Mouse (Mus musculus) MEL (cell line): ENCODE measurements around the gene Scamp2. TPM values are rescaled to one million over a fixed set of nuclear protein-coding genes. Genes with fewer than 3 reads are reported as not detected.

Experiments
- DNase-seq: peaks from one replicate; pipeline ENCODE4 v3.0.0; 2011; ENCODE audit warnings: low read depth, low spot score
- H3K27ac ChIP-seq: 2 replicates; pipeline ENCODE4 v1.5.1; 2012; ENCODE audit warnings: low read depth, mild to moderate bottlenecking, control low read depth, low read length, moderate library complexity; ENCODE audit not compliant: control insufficient read depth
- H3K27me3 ChIP-seq, 2 experiments: fragments of 150-350 bp in 1 of 2; sonication (generic) in 1 of 2; 2 replicates each; pipeline ENCODE4 v1.6.1; 2012; ENCODE audit warnings: low read length in 2 of 2, mild to moderate bottlenecking in 2 of 2, improper control_type of control experiment in 1 of 2, moderate library complexity in 1 of 2; ENCODE audit not compliant: insufficient read depth in 2 of 2, control insufficient read depth in 1 of 2
- H3K36me3 ChIP-seq, 2 experiments: 2 replicates each; pipeline ENCODE4 v1.6.1; 2012 to 2014; ENCODE audit warnings: low read length in 2 of 2, improper control_type of control experiment in 1 of 2, inconsistent platforms in 1 of 2, mild to moderate bottlenecking in 1 of 2; ENCODE audit not compliant: insufficient read depth in 2 of 2, control insufficient read depth in 1 of 2
- H3K4me1 ChIP-seq, 2 experiments: fragments of 150-350 bp in 1 of 2; sonication (generic) in 1 of 2; 2 replicates each; pipeline ENCODE4 v1.6.1; 2012; ENCODE audit warnings: low read length in 2 of 2, improper control_type of control experiment in 1 of 2, mild to moderate bottlenecking in 1 of 2; ENCODE audit not compliant: insufficient read depth in 2 of 2, control insufficient read depth in 1 of 2
- H3K4me3 ChIP-seq, 2 experiments: fragments of 150-350 bp in 1 of 2; sonication (generic) in 1 of 2; 2 replicates each; pipeline ENCODE4 v1.5.1; 2012; ENCODE audit warnings: low read depth in 2 of 2, low read length in 2 of 2, mild to moderate bottlenecking in 2 of 2, moderate library complexity in 2 of 2, control low read depth in 1 of 2, improper control_type of control experiment in 1 of 2; ENCODE audit not compliant: control insufficient read depth in 1 of 2, insufficient read depth in 1 of 2
- H3K79me2 ChIP-seq: 2 replicates; pipeline ENCODE4 v1.6.1; 2012; ENCODE audit warnings: mild to moderate bottlenecking, low read length, moderate library complexity; ENCODE audit not compliant: control insufficient read depth, poor library complexity, insufficient read depth
- H3K9ac ChIP-seq: 2 replicates; pipeline ENCODE4 v1.6.1; 2012; ENCODE audit warnings: low read depth, mild to moderate bottlenecking, control low read depth, low read length, moderate library complexity; ENCODE audit not compliant: control insufficient read depth, poor library complexity, severe bottlenecking
- H3K9me3 ChIP-seq: fragments of 150-350 bp; sonication (generic); replicated peaks from 2 replicates; pipeline ENCODE4 v1.6.1; 2012; ENCODE audit warnings: mild to moderate bottlenecking, low read length, improper control_type of control experiment, moderate library complexity; ENCODE audit not compliant: insufficient read depth
- BHLHE40 ChIP-seq: IDR thresholded peaks from 2 replicates; pipeline ENCODE4 v1.6.1; 2012; ENCODE audit warnings: low read depth, mild to moderate bottlenecking, inconsistent platforms, low read length, improper control_type of control experiment, borderline replicate concordance
- CTCF ChIP-seq, 3 experiments: IDR thresholded peaks in 2 of 3; conservative IDR thresholded peaks in 1 of 3; 2 replicates each; pipeline ENCODE4 v1.5.1; 2011 to 2012; ENCODE audit warnings: low read length in 3 of 3, low read depth in 2 of 3, mild to moderate bottlenecking in 2 of 3, improper control_type of control experiment in 1 of 3, inconsistent platforms in 1 of 3, mixed read lengths in 1 of 3, moderate library complexity in 1 of 3; ENCODE audit not compliant: control insufficient read depth in 1 of 3, insufficient read depth in 1 of 3, poor library complexity in 1 of 3, severe bottlenecking in 1 of 3
- ETS1 ChIP-seq: IDR thresholded peaks from 2 replicates; pipeline ENCODE4 v1.6.1; 2012; ENCODE audit warnings: low read depth, mild to moderate bottlenecking, inconsistent platforms, low read length, improper control_type of control experiment, moderate library complexity
- GATA1 ChIP-seq: IDR thresholded peaks from 2 replicates; pipeline ENCODE4 v1.6.1; 2011; ENCODE audit warnings: low read depth, low read length, improper control_type of control experiment
- MEF2A ChIP-seq: IDR thresholded peaks from 2 replicates; pipeline ENCODE4 v1.6.1; 2014; ENCODE audit warnings: low read depth, mild to moderate bottlenecking, inconsistent platforms, low read length, improper control_type of control experiment; ENCODE audit not compliant: poor library complexity, insufficient replicate concordance, severe bottlenecking; ENCODE audit errors: extremely low read depth
- MXI1 ChIP-seq: IDR thresholded peaks from 2 replicates; pipeline ENCODE4 v1.6.1; 2011; ENCODE audit warnings: mild to moderate bottlenecking, low read depth, low read length, improper control_type of control experiment
- RAD21 ChIP-seq: IDR thresholded peaks from 2 replicates; pipeline ENCODE4 v1.6.1; 2011; ENCODE audit warnings: mild to moderate bottlenecking, low read depth, low read length, improper control_type of control experiment
- SMC3 ChIP-seq: IDR thresholded peaks from 2 replicates; pipeline ENCODE4 v1.6.1; 2011; ENCODE audit warnings: low read depth, low read length, improper control_type of control experiment
- TCF12 ChIP-seq: IDR thresholded peaks from 2 replicates; pipeline ENCODE4 v1.6.1; 2014; ENCODE audit warnings: low read depth, mild to moderate bottlenecking, inconsistent platforms, low read length, improper control_type of control experiment, moderate library complexity
- UBTF ChIP-seq: IDR thresholded peaks from 2 replicates; pipeline ENCODE4 v1.6.1; 2012; ENCODE audit warnings: low read depth, mild to moderate bottlenecking, inconsistent platforms, low read length, improper control_type of control experiment, moderate library complexity, borderline replicate concordance; ENCODE audit not compliant: insufficient read depth
- USF2 ChIP-seq, 2 experiments: IDR thresholded peaks; 2 replicates each; pipeline ENCODE4 v1.6.1; 2011 to 2012; ENCODE audit warnings: improper control_type of control experiment in 2 of 2, low read length in 2 of 2, borderline replicate concordance in 1 of 2, inconsistent platforms in 1 of 2, low read depth in 1 of 2, mild to moderate bottlenecking in 1 of 2; ENCODE audit not compliant: insufficient read depth in 1 of 2
- ZKSCAN1 ChIP-seq: IDR thresholded peaks from 2 replicates; pipeline ENCODE4 v1.6.1; 2012; ENCODE audit warnings: low read depth, mild to moderate bottlenecking, inconsistent platforms, low read length, improper control_type of control experiment, moderate library complexity
- ZMIZ1 ChIP-seq: IDR thresholded peaks from 2 replicates; pipeline ENCODE4 v1.6.1; 2012; ENCODE audit warnings: low read depth, mild to moderate bottlenecking, inconsistent platforms, low read length, improper control_type of control experiment, moderate library complexity
- polyA plus RNA-seq, 2 experiments: library from polyadenylated mRNA; stranded (reverse) in 1 of 2; unstranded in 1 of 2; fragments of >175 nt in 1 of 2; fragments of >200 nt in 1 of 2; gene quantifications; 2 replicates each; pipeline versions ENCODE4 v1.2.1 to v1.2.4; 2012; ENCODE audit warnings: low replicate concordance in 2 of 2, low read depth in 1 of 2; ENCODE audit not compliant: insufficient read length in 2 of 2, insufficient read depth in 1 of 2, missing spikeins in 1 of 2
- total RNA-seq: library from RNA; depleted of rRNA; stranded (reverse); fragments of 300-350 nt; gene quantifications from 2 replicates; pipeline ENCODE4 v1.2.3, GENCODE M21; 2012

The Scamp2 gene
- total and polyA plus RNA-seq, 3 experiments: 35.4 to 51.4 TPM; not detected in 1

DNA sequence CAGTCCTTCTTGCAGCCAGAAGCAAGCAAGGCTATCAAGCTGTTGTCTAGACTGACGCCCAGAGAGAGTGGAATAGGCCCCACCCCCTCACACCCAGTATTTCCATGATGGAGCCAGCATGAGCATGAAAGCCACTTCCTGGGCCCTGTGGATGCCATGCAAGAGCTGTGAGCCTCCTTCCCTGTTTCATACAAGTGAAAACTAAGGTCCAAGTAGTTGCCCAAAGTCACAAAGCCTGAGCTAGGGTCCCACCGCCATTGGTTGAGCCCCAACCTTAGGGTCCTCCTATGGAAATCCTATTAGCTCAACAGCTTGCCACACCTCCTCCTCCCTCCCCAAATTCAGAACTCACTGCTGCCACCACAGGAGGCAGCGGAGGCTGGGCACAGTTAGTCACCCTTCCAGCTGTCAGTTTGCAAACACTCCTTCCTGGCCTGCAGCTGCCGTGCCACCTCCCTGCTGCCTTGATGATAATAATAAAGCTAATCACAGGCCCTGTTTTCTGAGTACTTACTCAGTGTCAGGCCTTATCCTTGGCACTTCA is 72.8 kb downstream of the Scamp2 start:
- TF ChIP-seq CTCF (IDR thresholded peaks at IDR 0.05 in 2 of 3, conservative IDR thresholded peaks at IDR 0.05 in 1 of 3; ENCODE audit: control insufficient read depth in 1 of 3, insufficient read depth in 1 of 3, low read depth in 2 of 3, low read length in 3 of 3, poor library complexity in 1 of 3, severe bottlenecking in 1 of 3): peak in 2 of 3 experiments; percentile 4 to 17; a peak in 1 of 6 replicates
- no peak for TF ChIP-seq SMC3
- 0 out of 2 replicates have a peak, but pooled peaks have one; percentile 35 for TF ChIP-seq MXI1
- Histone ChIP-seq H3K4me1 (peaks cover 5 to 20% of the 10 kb centered on the region in 2 experiments; a peak in 3 of 4 replicates), H3K27ac (no peak overlapping the region), H3K9me3 (no peaks in the 10 kb centered on the region), H3K27me3 (no peaks in the 10 kb centered on the region), H3K36me3 (peaks cover 19% of the 10 kb centered on the region in 2 experiments), H3K9ac (no peak overlapping the region), H3K4me3 (no peak overlapping the region), H3K79me2 (peaks cover 61% of the 10 kb centered on the region)
- DNase-seq: no peak

DNA sequence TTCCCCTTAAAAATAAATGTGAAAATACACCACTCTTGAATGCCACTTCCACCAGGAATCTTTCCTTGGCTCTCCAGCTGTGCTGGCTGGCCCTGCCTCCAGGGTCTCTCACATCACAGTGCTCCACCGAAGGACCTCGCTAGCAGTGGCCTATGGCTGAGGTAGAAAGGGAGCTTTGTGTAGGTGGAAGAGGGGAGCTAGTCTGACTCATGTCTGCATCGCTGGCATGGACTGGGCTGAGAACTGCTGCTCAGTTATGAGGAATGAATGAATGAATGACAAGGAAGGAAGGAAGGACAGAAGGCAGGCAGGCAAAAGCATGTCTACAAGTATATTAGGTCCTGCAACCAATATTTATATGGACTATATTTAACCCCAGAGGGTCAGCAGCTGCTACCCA is 76.5 kb downstream of the Scamp2 start:
- no peak overlapping the region for H3K9ac ChIP-seq
- H3K4me3 ChIP-seq: no peak overlapping the region
- DNase-seq: no peak
- peaks cover 22 to 54% of the 10 kb centered on the region in 2 experiments for H3K4me1 ChIP-seq
- H3K36me3 ChIP-seq: peaks cover 12 to 49% of the 10 kb centered on the region in 2 experiments
- no peak overlapping the region for H3K27ac ChIP-seq
- H3K27me3 ChIP-seq: no peaks in the 10 kb centered on the region
- TF ChIP-seq RAD21 (no peak), USF2 (IDR thresholded peaks at IDR 0.05; ENCODE audit: borderline replicate concordance in 1 of 2, insufficient read depth in 1 of 2, low read depth in 1 of 2, low read length in 2 of 2) (no peak), ZKSCAN1 (no peak), TCF12 (no peak), BHLHE40 (no peak), CTCF (IDR thresholded peaks at IDR 0.05 in 2 of 3, conservative IDR thresholded peaks at IDR 0.05 in 1 of 3; ENCODE audit: control insufficient read depth in 1 of 3, insufficient read depth in 1 of 3, low read depth in 2 of 3, low read length in 3 of 3, poor library complexity in 1 of 3, severe bottlenecking in 1 of 3) (no peak), SMC3 (no peak), ZMIZ1 (no peak), GATA1 (no peak), ETS1 (no peak)
- peaks cover 92% of the 10 kb centered on the region for H3K79me2 ChIP-seq
- H3K9me3 ChIP-seq: no peaks in the 10 kb centered on the region

DNA sequence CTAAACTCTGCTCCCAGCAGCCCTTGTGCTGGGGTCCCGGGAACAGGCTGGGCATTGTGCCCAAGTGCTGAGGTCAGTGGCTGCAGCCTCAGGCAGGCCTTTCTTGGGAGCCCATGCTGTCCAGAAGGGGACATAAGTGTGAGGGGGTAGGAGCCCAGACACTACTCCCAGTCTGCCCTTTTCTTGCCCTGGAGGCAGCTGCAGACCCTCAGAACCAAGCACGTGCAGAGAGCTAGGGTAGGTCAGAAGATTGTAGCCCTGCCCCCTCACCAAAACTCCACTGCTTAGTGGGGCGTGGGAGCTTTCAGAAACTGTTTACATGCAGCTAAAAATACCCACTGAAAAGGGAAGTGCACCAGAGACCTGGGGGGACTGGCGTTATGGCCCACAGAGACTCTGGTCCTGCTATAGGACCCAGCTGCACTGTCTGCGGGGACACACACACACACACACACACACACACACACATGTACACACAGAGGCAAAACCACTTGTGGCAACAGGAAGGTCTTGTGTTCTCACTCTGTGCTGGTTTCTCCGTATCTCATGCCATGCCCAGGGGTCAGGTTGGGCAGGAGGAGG is 77.1 kb downstream of the Scamp2 start:
- Histone ChIP-seq H3K36me3 (peaks cover 12 to 54% of the 10 kb centered on the region in 2 experiments), H3K9me3 (no peaks in the 10 kb centered on the region), H3K4me1 (peaks cover 25 to 59% of the 10 kb centered on the region in 2 experiments), H3K27me3 (no peaks in the 10 kb centered on the region), H3K27ac (no peak overlapping the region; the same call in 1 of the 2 replicates), H3K4me3 (no peak overlapping the region), H3K9ac (no peak overlapping the region), H3K79me2 (peaks cover 98% of the 10 kb centered on the region)
- DNase-seq: peak; percentile 49
- TF ChIP-seq MEF2A: peak; percentile 90
- TF ChIP-seq ETS1: peak; percentile 55; the same call in 1 of the 2 replicates
- TF ChIP-seq TCF12: 0 out of 2 replicates have a peak, but pooled peaks have one; percentile 12
- no peak for TF ChIP-seq UBTF
